Mouse (Mus musculus) kidney, embryonic 14.5 days (tissue): ENCODE measurements around the gene Olfr1053. TPM values are rescaled to one million over a fixed set of nuclear protein-coding genes. Genes with fewer than 3 reads are reported as not detected.
"Not testable (repeated sequence)": the region's sequence is repeated elsewhere in the genome, so short reads cannot be mapped to it uniquely, and the experiment has no call there.

Source experiments
- ATAC-seq: fragments of 200-750 bp; cut with Nextera tagmentation; 2 replicates; pipeline ENCODE4 v1.8.0; 2017; ENCODE audit warnings: moderate number of reproducible peaks, mild to moderate bottlenecking, moderate TSS enrichment, moderate library complexity; ENCODE audit not compliant: low FRiP score, low TSS enrichment
- H3K27ac ChIP-seq: fragments of 300-500 bp; sonication (generic); 2 replicates; pipeline ENCODE4 v1.5.1; 2014; ENCODE audit warnings: low read depth, mild to moderate bottlenecking, low read length, moderate library complexity, mixed read lengths
- H3K27me3 ChIP-seq: fragments of 300-500 bp; sonication (generic); 2 replicates; pipeline ENCODE4 v1.6.1; 2014; ENCODE audit warnings: mild to moderate bottlenecking, low read length; ENCODE audit not compliant: control insufficient read depth, insufficient read depth
- H3K36me3 ChIP-seq: fragments of 300-500 bp; sonication (generic); 2 replicates; pipeline ENCODE4 v1.6.1; 2014; ENCODE audit warnings: low read length, mixed read lengths; ENCODE audit not compliant: control insufficient read depth, insufficient read depth
- H3K4me1 ChIP-seq: fragments of 300-500 bp; sonication (generic); 2 replicates; pipeline ENCODE4 v1.6.1; 2014; ENCODE audit warnings: low read length, mixed read lengths; ENCODE audit not compliant: control insufficient read depth, insufficient read depth
- H3K4me2 ChIP-seq: fragments of 300-500 bp; sonication (generic); replicated peaks from 2 replicates; pipeline ENCODE4 v1.6.1; 2014; ENCODE audit warnings: low read depth, mild to moderate bottlenecking, low read length
- H3K4me3 ChIP-seq: fragments of 300-500 bp; sonication (generic); 2 replicates; pipeline ENCODE4 v1.5.1; 2014; ENCODE audit warnings: mild to moderate bottlenecking, low read length
- H3K9ac ChIP-seq: fragments of 300-500 bp; sonication (generic); 2 replicates; pipeline ENCODE4 v1.6.1; 2014; ENCODE audit warnings: low read depth, mild to moderate bottlenecking, low read length, moderate library complexity
- H3K9me3 ChIP-seq: fragments of 300-500 bp; sonication (generic); 2 replicates; pipeline ENCODE4 v1.6.1; 2016; ENCODE audit warnings: low read length; ENCODE audit not compliant: control insufficient read depth
- WGBS: fragments of 180-500 bp; shearing (Covaris S2); extraction: QIAGEN DNeasy Blood & Tissue Kit; methylation state at CpG from one replicate; pipeline ENCODE4 v1.1.7; 2014; 5-methylcytosine and 5-hydroxymethylcytosine counted together
- polyA plus RNA-seq: library from polyadenylated mRNA; unstranded; fragments of >200 nt; fragmentation: Nextera tagmentation; extraction: Ambion mirVana; gene quantifications from 2 replicates; pipeline ENCODE4 v1.2.1, GENCODE M21; 2014

The Olfr1053 gene
- not detected in 2 replicates for polyA plus RNA-seq

GRCm38 (mm10) chr2:86315184-86315583, at the start of gene Olfr1053:
Gene Olfr1053 (minus strand): TSS chr2:86315284.
- 69% methylated on average over 3 of the region's 3 CpGs for WGBS
- Histone ChIP-seq H3K4me1 (no peaks in the 10 kb centered on the region), H3K4me3 (no peak within 1 kb of the TSS), H3K27me3 (no peaks in the 10 kb centered on the region), H3K9me3 (no peaks in the 10 kb centered on the region), H3K4me2 (no peak within 1 kb of the TSS), H3K27ac (no peak within 1 kb of the TSS), H3K36me3 (no peaks in the 10 kb centered on the region), H3K9ac (no peak within 1 kb of the TSS)
- ATAC-seq: no peak

- Histone ChIP-seq H3K9me3 (no peaks in the 10 kb centered on the region), H3K27me3 (no peaks in the 10 kb centered on the region), H3K4me2 (no peak within 1 kb of the TSS), H3K9ac (no peak within 1 kb of the TSS), H3K4me3 (no peak within 1 kb of the TSS), H3K36me3 (no peaks in the 10 kb centered on the region), H3K27ac (no peak within 1 kb of the TSS), H3K4me1 (no peaks in the 10 kb centered on the region)
- no peak for ATAC-seq
Observed at GRCm38 (mm10) chr2:86362369-86362768, 47.3 kb upstream of the Olfr1053 start, which contains the start of gene Olfr1056. Gene Olfr1056 (minus strand): TSS chr2:86362469.

GRCm38 (mm10) chr2:86351751-86352150, 36.7 kb upstream of the Olfr1053 start:
- not testable (repeated sequence) for ATAC-seq, H3K9me3 ChIP-seq, H3K4me1 ChIP-seq, H3K27me3 ChIP-seq, H3K4me2 ChIP-seq, H3K9ac ChIP-seq, H3K4me3 ChIP-seq, H3K27ac ChIP-seq, H3K36me3 ChIP-seq
- WGBS: 97% methylated on average over 1 of the region's 1 CpGs

- H3K27ac ChIP-seq: no peak within 1 kb of the TSS
- H3K9me3 ChIP-seq: no peaks in the 10 kb centered on the region
- H3K4me1 ChIP-seq: no peaks in the 10 kb centered on the region
- no peak within 1 kb of the TSS for H3K4me2 ChIP-seq
- no peaks in the 10 kb centered on the region for H3K27me3 ChIP-seq
- no peak within 1 kb of the TSS for H3K9ac ChIP-seq
- no peak for ATAC-seq
- 78% methylated on average over 5 of the region's 5 CpGs for WGBS
- no peak within 1 kb of the TSS for H3K4me3 ChIP-seq
- no peaks in the 10 kb centered on the region for H3K36me3 ChIP-seq
Observed at GRCm38 (mm10) chr2:86350184-86350583, 35.1 kb upstream of the Olfr1053 start, which contains the start of gene Olfr1055. Gene Olfr1055 (minus strand): TSS chr2:86350284.

- Histone ChIP-seq H3K36me3 (no peaks in the 10 kb centered on the region), H3K4me2 (no peak within 1 kb of the TSS), H3K9ac (no peak within 1 kb of the TSS), H3K4me1 (no peaks in the 10 kb centered on the region), H3K27ac (no peak within 1 kb of the TSS), H3K9me3 (no peaks in the 10 kb centered on the region), H3K27me3 (no peaks in the 10 kb centered on the region), H3K4me3 (no peak within 1 kb of the TSS)
- no peak for ATAC-seq
- WGBS: 85% methylated on average over 3 of the region's 3 CpGs
Observed at GRCm38 (mm10) chr2:86335333-86335732, 20.2 kb upstream of the Olfr1053 start, which contains the start of gene Olfr1054. Gene Olfr1054 (minus strand): TSS chr2:86335433.

GRCm38 (mm10) chr2:86292155-86292554, 22.9 kb downstream of the Olfr1053 start, which contains the start of gene Olfr1052:
Gene Olfr1052 (plus strand): TSS chr2:86292455.
- Histone ChIP-seq H3K9me3 (no peaks in the 10 kb centered on the region), H3K27ac (no peak within 1 kb of the TSS), H3K4me3 (no peak within 1 kb of the TSS), H3K36me3 (no peaks in the 10 kb centered on the region), H3K4me2 (no peak within 1 kb of the TSS), H3K4me1 (no peaks in the 10 kb centered on the region), H3K9ac (no peak within 1 kb of the TSS), H3K27me3 (no peaks in the 10 kb centered on the region)
- no peak for ATAC-seq

GRCm38 (mm10) chr2:86278988-86279387, 36.1 kb downstream of the Olfr1053 start, which contains the start of gene Olfr1051:
Gene Olfr1051 (minus strand): TSS chr2:86279088.
- not testable (repeated sequence) for H3K36me3 ChIP-seq, H3K9me3 ChIP-seq, H3K4me1 ChIP-seq, H3K4me2 ChIP-seq, H3K27ac ChIP-seq, H3K4me3 ChIP-seq, H3K9ac ChIP-seq, ATAC-seq, H3K27me3 ChIP-seq

Other genes starting within 250 kb of the Olfr1053 start
- not detected in 2 replicates for gene Olfr1036, start 241.3 kb downstream of the Olfr1053 start, polyA plus RNA-seq
- gene Olfr1037, start 227.9 kb downstream of the Olfr1053 start, polyA plus RNA-seq: not detected in 2 replicates
- not detected in 2 replicates for gene Olfr1039, start 179.4 kb downstream of the Olfr1053 start, polyA plus RNA-seq
- gene Olfr1040, start 168.6 kb downstream of the Olfr1053 start, polyA plus RNA-seq: not detected in 2 replicates
- not detected in 2 replicates for gene Olfr1042, start 153.4 kb downstream of the Olfr1053 start, polyA plus RNA-seq
- gene Olfr1043, start 147.8 kb downstream of the Olfr1053 start, polyA plus RNA-seq: not detected in 2 replicates
- not detected in 2 replicates for gene Olfr1044, start 137.5 kb downstream of the Olfr1053 start, polyA plus RNA-seq
- not detected in 2 replicates for gene Olfr52, start 129.6 kb downstream of the Olfr1053 start, polyA plus RNA-seq
- not detected in 2 replicates for gene Olfr1045, start 112.3 kb downstream of the Olfr1053 start, polyA plus RNA-seq
- not detected in 2 replicates for gene Olfr1046, start 96.0 kb downstream of the Olfr1053 start, polyA plus RNA-seq
- gene Olfr1047, start 83.9 kb downstream of the Olfr1053 start, polyA plus RNA-seq: not detected in 2 replicates
- gene Olfr1048, start 75.0 kb downstream of the Olfr1053 start, polyA plus RNA-seq: not detected in 2 replicates
- gene Olfr1049, start 57.0 kb downstream of the Olfr1053 start, polyA plus RNA-seq: not detected in 2 replicates
- not detected in 2 replicates for gene Olfr1051, start 36.2 kb downstream of the Olfr1053 start, polyA plus RNA-seq
- not detected in 2 replicates for gene Olfr1052, start 22.8 kb downstream of the Olfr1053 start, polyA plus RNA-seq
- gene Olfr1054, start 20.1 kb upstream of the Olfr1053 start, polyA plus RNA-seq: not detected in 2 replicates
- gene Olfr1055, start 35.0 kb upstream of the Olfr1053 start, polyA plus RNA-seq: not detected in 2 replicates
- not detected in 2 replicates for gene Olfr1056, start 47.2 kb upstream of the Olfr1053 start, polyA plus RNA-seq
- not detected in 2 replicates for gene Olfr1057, start 63.1 kb upstream of the Olfr1053 start, polyA plus RNA-seq
- not detected in 2 replicates for gene Olfr1058, start 73.3 kb upstream of the Olfr1053 start, polyA plus RNA-seq
- not detected in 2 replicates for gene Olfr1061, start 98.8 kb upstream of the Olfr1053 start, polyA plus RNA-seq
- gene Olfr1062, start 111.5 kb upstream of the Olfr1053 start, polyA plus RNA-seq: not detected in 2 replicates
- not detected in 2 replicates for gene Olfr1065, start 135.3 kb upstream of the Olfr1053 start, polyA plus RNA-seq
- gene Olfr1066, start 141.0 kb upstream of the Olfr1053 start, polyA plus RNA-seq: not detected in 2 replicates
- gene Olfr228, start 172.1 kb upstream of the Olfr1053 start, polyA plus RNA-seq: not detected in 2 replicates
- gene Olfr1076, start 193.2 kb upstream of the Olfr1053 start, polyA plus RNA-seq: not detected in 2 replicates
- not detected in 2 replicates for gene Olfr1079, start 227.2 kb upstream of the Olfr1053 start, polyA plus RNA-seq
- not detected in 2 replicates for gene Olfr1080, start 243.0 kb upstream of the Olfr1053 start, polyA plus RNA-seq